Mouse (Mus musculus) kidney, embryonic 15.5 days (tissue): ENCODE results near the gene Foxp1. TPM values are rescaled to one million over a fixed set of nuclear protein-coding genes. Genes with fewer than 3 reads are reported as not detected.

Experiments used
- ATAC-seq: fragments of 200-750 bp; cut with Nextera tagmentation; replicated peaks from 2 replicates; pipeline ENCODE4 v1.8.0; 2017; ENCODE audit warnings: moderate TSS enrichment; ENCODE audit not compliant: low FRiP score
- H3K27ac ChIP-seq: fragments of 300-500 bp; sonication (generic); 2 replicates; pipeline ENCODE4 v1.5.1; 2015; ENCODE audit warnings: mild to moderate bottlenecking, inconsistent platforms
- H3K27me3 ChIP-seq: fragments of 300-500 bp; sonication (generic); 2 replicates; pipeline ENCODE4 v1.6.1; 2015; ENCODE audit warnings: inconsistent platforms
- H3K36me3 ChIP-seq: fragments of 300-500 bp; sonication (generic); 2 replicates; pipeline ENCODE4 v1.6.1; 2015; ENCODE audit warnings: inconsistent platforms
- H3K4me1 ChIP-seq: fragments of 300-500 bp; sonication (generic); 2 replicates; pipeline ENCODE4 v1.6.1; 2015; ENCODE audit warnings: inconsistent platforms
- H3K4me2 ChIP-seq: fragments of 300-500 bp; sonication (generic); 2 replicates; pipeline ENCODE4 v1.6.1; 2015; ENCODE audit warnings: moderate library complexity, mild to moderate bottlenecking, inconsistent platforms
- H3K4me3 ChIP-seq: fragments of 300-500 bp; sonication (generic); replicated peaks from 2 replicates; pipeline ENCODE4 v1.5.1; 2015; ENCODE audit warnings: mild to moderate bottlenecking, inconsistent platforms
- H3K9ac ChIP-seq: fragments of 300-500 bp; sonication (generic); 2 replicates; pipeline ENCODE4 v1.6.1; 2015; ENCODE audit warnings: mild to moderate bottlenecking, inconsistent platforms
- H3K9me3 ChIP-seq: fragments of 300-500 bp; sonication (generic); replicated peaks from 2 replicates; pipeline ENCODE4 v1.6.1; 2016; ENCODE audit warnings: inconsistent platforms
- WGBS: fragments of 180-500 bp; shearing (Covaris S2); methylation state at CpG from one replicate; pipeline ENCODE4 v1.1.7; 2015; ENCODE audit warnings: mixed read lengths; 5-methylcytosine and 5-hydroxymethylcytosine counted together
- polyA plus RNA-seq: library from polyadenylated mRNA; unstranded; fragments of >200 nt; fragmentation: Nextera tagmentation; extraction: Ambion mirVana; gene quantifications from 2 replicates; pipeline ENCODE4 v1.2.1, GENCODE M21; 2015

Gene Foxp1
- polyA plus RNA-seq, 1 experiment from 2014 or later: 50.2 TPM

DNA sequence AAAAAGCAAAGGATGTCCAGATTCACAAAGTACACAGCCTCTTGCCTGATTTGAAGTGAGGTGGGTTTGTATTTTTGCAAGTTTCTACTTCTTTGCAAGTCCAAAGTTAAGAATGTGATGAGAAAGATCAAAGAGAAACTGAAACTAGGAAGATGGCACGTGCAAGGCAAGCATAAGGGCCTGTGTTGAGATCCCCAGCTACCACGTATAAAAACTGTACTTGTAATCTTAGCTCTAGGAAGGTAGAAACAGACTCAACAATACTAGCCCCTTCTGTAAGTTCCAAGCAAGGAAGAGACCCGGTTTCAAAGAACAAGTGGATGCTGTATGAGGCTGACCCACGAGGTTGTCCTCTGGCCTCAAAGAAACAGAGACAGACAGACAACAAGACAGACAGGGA, 90.6 kb downstream of the Foxp1 start:
- Histone ChIP-seq H3K4me3 (no peak overlapping the region), H3K27me3 (no peaks in the 10 kb centered on the region), H3K4me1 (0 out of 2 replicates have a peak, but pooled peaks cover 5% of the 10 kb centered on the region), H3K36me3 (peaks cover 29% of the 10 kb centered on the region), H3K27ac (no peak overlapping the region), H3K9ac (no peak overlapping the region), H3K4me2 (no peak overlapping the region), H3K9me3 (no peaks in the 10 kb centered on the region)
- 69% methylated on average over 4 of the region's 4 CpGs for WGBS
- no peak for ATAC-seq

DNA sequence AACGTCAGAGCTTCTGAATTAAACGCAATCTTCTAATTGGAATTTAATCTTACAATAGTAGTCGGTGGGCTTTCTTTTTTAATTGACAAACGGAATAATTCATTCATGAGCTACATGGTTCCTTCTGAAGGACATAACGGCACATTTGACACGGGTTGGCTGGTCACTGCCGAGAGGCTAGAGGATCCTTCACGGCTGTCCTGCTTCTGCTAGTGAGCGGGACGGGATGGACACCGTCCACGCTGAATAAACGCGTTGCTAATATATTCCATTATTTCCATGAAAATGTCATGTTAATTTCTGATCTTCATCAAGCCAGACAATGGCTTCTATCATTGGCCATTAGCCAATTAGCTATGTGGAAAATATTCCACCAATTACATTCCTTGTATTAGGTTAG, 92.0 kb downstream of the Foxp1 start:
- 93% methylated on average over 14 of the region's 14 CpGs for WGBS
- H3K4me3 ChIP-seq: no peak overlapping the region
- H3K4me1 ChIP-seq: 0 out of 2 replicates have a peak, but pooled peaks cover 5% of the 10 kb centered on the region
- H3K9ac ChIP-seq: no peak overlapping the region
- no peak overlapping the region for H3K27ac ChIP-seq
- no peaks in the 10 kb centered on the region for H3K27me3 ChIP-seq
- peaks cover 25% of the 10 kb centered on the region for H3K36me3 ChIP-seq
- ATAC-seq: no peak
- H3K9me3 ChIP-seq: no peaks in the 10 kb centered on the region
- no peak overlapping the region for H3K4me2 ChIP-seq

GRCm38 (mm10) chr6:99429378-99430131, 93.0 kb downstream of the Foxp1 start:
- Histone ChIP-seq H3K27me3 (no peaks in the 10 kb centered on the region), H3K4me1 (0 out of 2 replicates have a peak, but pooled peaks cover 5% of the 10 kb centered on the region), H3K36me3 (peaks cover 19% of the 10 kb centered on the region), H3K4me3 (no peak overlapping the region), H3K4me2 (no peak overlapping the region), H3K9me3 (no peaks in the 10 kb centered on the region), H3K9ac (no peak overlapping the region), H3K27ac (no peak overlapping the region)
- no peak for ATAC-seq
- WGBS: 77% methylated on average over 16 of the region's 16 CpGs

DNA sequence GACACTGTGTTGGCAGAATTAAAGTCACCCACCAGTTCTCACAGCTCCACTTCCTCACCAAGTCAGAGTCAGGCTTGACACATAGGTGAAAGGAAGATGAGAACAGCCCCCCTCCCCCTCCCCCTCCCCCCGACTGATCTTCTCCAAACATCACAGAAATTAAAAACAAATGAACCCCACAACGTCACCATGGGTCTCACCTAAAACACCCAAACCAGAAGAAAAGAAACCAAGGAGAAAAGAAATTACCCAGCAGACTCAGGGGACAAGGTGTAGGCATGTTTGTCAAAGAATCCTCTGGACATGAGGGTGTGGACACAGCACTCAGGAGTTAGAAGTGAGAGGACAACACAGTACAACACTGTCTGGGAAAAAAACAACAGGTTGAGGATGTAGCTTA, 93.6 kb downstream of the Foxp1 start:
- H3K9ac ChIP-seq: no peak overlapping the region
- no peak for ATAC-seq
- WGBS: 68% methylated on average over 2 of the region's 2 CpGs

GRCm38 (mm10) chr6:99427301-99427700, 95.2 kb downstream of the Foxp1 start:
- ATAC-seq: no peak
- Histone ChIP-seq H3K9me3 (no peaks in the 10 kb centered on the region), H3K36me3 (peaks cover 6% of the 10 kb centered on the region; the same call in 1 of the 2 replicates), H3K9ac (no peak overlapping the region), H3K27ac (no peak overlapping the region), H3K4me1 (0 out of 2 replicates have a peak, but pooled peaks cover 5% of the 10 kb centered on the region), H3K27me3 (no peaks in the 10 kb centered on the region), H3K4me3 (no peak overlapping the region), H3K4me2 (no peak overlapping the region)
- 84% methylated on average over 4 of the region's 4 CpGs for WGBS

More for the DNA sequence above, 93.6 kb downstream of the Foxp1 start:
- Histone ChIP-seq H3K27me3 (no peaks in the 10 kb centered on the region), H3K4me2 (no peak overlapping the region), H3K4me3 (no peak overlapping the region), H3K27ac (no peak overlapping the region), H3K36me3 (peaks cover 17% of the 10 kb centered on the region; the same call in 1 of the 2 replicates), H3K9me3 (no peaks in the 10 kb centered on the region), H3K4me1 (0 out of 2 replicates have a peak, but pooled peaks cover 5% of the 10 kb centered on the region)

DNA sequence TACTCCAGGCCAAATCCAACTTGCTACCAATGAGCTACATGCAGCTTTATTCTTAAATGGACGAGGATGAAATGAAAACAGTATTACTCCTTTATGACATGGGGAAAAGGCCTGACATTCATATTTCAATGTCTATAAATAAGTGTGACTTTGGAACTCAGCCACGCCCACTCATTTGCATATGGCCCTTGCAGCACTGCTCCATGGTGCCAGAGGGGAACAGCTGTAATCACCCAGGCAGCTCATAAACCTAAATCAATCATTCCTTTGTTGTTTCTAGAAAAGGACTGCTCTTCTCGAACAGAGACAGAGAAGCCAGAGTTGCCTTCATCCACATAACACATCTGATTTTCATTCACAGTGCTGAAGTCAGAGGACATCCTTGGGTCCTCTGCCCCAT, 97.5 kb downstream of the Foxp1 start:
- H3K27ac ChIP-seq: no peak overlapping the region
- H3K9ac ChIP-seq: no peak overlapping the region
- H3K9me3 ChIP-seq: no peaks in the 10 kb centered on the region
- 0 out of 2 replicates have a peak, but pooled peaks cover 8% of the 10 kb centered on the region for H3K4me1 ChIP-seq
- H3K4me3 ChIP-seq: no peak overlapping the region
- 53% methylated on average over 3 of the region's 3 CpGs for WGBS
- no peaks in the 10 kb centered on the region for H3K27me3 ChIP-seq
- H3K4me2 ChIP-seq: no peak overlapping the region
- peaks cover 8% of the 10 kb centered on the region; the same call in 1 of the 2 replicates for H3K36me3 ChIP-seq
- no peak for ATAC-seq

DNA sequence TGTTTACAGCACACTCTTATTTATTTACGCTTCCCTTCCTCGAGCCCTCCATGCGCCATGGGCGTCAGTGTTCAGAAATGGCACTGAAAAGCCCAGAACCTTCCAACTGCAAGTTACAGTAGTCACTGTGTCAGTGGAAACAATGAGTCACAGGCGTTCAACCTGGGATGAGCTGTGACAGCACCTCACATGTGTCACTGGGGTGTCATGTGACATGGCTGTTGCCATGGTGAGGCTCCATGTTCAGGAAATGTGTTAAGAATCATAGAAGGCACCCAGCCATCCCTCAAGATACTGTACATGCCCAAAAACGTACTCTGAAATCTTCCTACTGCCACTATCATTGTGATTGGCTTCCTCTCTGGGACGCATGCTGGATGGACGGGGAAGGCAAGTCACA, 101.9 kb downstream of the Foxp1 start:
- no peak overlapping the region for H3K4me2 ChIP-seq
- peaks cover 8% of the 10 kb centered on the region; the same call in 1 of the 2 replicates for H3K36me3 ChIP-seq
- H3K27ac ChIP-seq: no peak overlapping the region
- H3K4me3 ChIP-seq: no peak overlapping the region
- no peaks in the 10 kb centered on the region for H3K9me3 ChIP-seq
- WGBS: 86% methylated on average over 8 of the region's 8 CpGs
- ATAC-seq: no peak
- no peak overlapping the region for H3K9ac ChIP-seq
- H3K4me1 ChIP-seq: 0 out of 2 replicates have a peak, but pooled peaks cover 3% of the 10 kb centered on the region
- H3K27me3 ChIP-seq: no peaks in the 10 kb centered on the region

DNA sequence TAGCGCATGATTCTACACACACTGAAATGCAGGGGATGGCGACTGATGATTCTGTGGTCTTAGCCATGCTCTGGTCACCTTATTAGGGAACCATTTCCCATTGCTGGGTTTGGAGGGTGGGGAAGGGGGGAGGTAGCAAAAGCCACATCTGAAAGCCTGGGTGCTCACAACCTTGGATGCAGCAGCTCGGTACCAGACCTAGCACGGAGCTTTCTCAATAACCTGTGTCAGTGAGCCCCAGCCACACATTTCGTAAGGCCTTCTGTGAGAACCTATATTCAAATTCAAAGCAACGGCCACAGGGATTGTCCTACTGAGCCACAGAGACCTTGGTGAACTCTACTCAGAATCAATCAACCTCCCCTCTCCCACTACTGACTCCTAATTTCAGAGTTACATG, 109.9 kb downstream of the Foxp1 start:
- Histone ChIP-seq H3K4me3 (no peak overlapping the region), H3K27ac (no peak overlapping the region), H3K36me3 (no peaks in the 10 kb centered on the region), H3K4me1 (0 out of 2 replicates have a peak, but pooled peaks cover 5% of the 10 kb centered on the region), H3K27me3 (no peaks in the 10 kb centered on the region), H3K9me3 (no peaks in the 10 kb centered on the region), H3K4me2 (no peak overlapping the region), H3K9ac (no peak overlapping the region)
- no peak for ATAC-seq
- WGBS: 91% methylated on average over 6 of the region's 6 CpGs

DNA sequence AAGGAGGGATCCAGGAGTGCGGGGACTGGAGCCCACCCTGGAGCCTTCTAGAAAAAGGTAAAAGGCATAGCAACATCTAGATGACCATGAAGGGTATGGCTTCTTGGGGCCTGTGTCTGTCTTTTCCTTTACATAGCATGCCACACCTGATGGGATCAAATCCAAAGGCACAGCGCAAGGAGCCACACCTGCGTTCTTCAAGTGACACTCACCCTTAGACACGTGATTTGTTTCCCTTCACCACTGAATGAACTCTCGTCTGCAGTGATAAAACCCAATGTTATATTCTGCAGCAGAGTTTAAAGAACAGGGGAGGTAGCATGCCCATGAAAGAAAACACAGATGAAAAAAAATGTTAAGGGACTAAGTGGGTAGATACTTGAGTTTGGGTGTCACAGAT, 112.9 kb downstream of the Foxp1 start:
- 87% methylated on average over 5 of the region's 5 CpGs for WGBS
- Histone ChIP-seq H3K4me2 (no peak overlapping the region), H3K9me3 (no peaks in the 10 kb centered on the region), H3K36me3 (no peaks in the 10 kb centered on the region), H3K27me3 (no peaks in the 10 kb centered on the region), H3K4me3 (no peak overlapping the region), H3K27ac (no peak overlapping the region), H3K4me1 (0 out of 2 replicates have a peak, but pooled peaks cover 9% of the 10 kb centered on the region), H3K9ac (no peak overlapping the region)
- ATAC-seq: no peak

GRCm38 (mm10) chr6:99408880-99409279, 113.6 kb downstream of the Foxp1 start:
- Histone ChIP-seq H3K9me3 (no peaks in the 10 kb centered on the region), H3K9ac (no peak overlapping the region), H3K4me3 (no peak overlapping the region), H3K4me1 (0 out of 2 replicates have a peak, but pooled peaks cover 9% of the 10 kb centered on the region), H3K4me2 (no peak overlapping the region), H3K27ac (no peak overlapping the region), H3K36me3 (no peaks in the 10 kb centered on the region), H3K27me3 (no peaks in the 10 kb centered on the region)
- WGBS: 76% methylated on average over 4 of the region's 4 CpGs
- ATAC-seq: no peak

GRCm38 (mm10) chr6:99403755-99404390, 118.6 kb downstream of the Foxp1 start:
- no peaks in the 10 kb centered on the region for H3K9me3 ChIP-seq
- no peak overlapping the region for H3K27ac ChIP-seq
- no peak overlapping the region for H3K4me2 ChIP-seq
- no peak overlapping the region for H3K4me3 ChIP-seq
- peaks cover 25% of the 10 kb centered on the region; the same call in 1 of the 2 replicates for H3K4me1 ChIP-seq
- WGBS: 87% methylated on average over 6 of the region's 6 CpGs
- no peaks in the 10 kb centered on the region for H3K27me3 ChIP-seq
- H3K9ac ChIP-seq: no peak overlapping the region
- no peaks in the 10 kb centered on the region for H3K36me3 ChIP-seq
- no peak for ATAC-seq

- Histone ChIP-seq H3K9ac (no peak overlapping the region), H3K4me2 (no peak overlapping the region), H3K4me3 (no peak overlapping the region), H3K36me3 (no peaks in the 10 kb centered on the region), H3K27me3 (no peaks in the 10 kb centered on the region), H3K9me3 (no peaks in the 10 kb centered on the region), H3K27ac (no peak overlapping the region), H3K4me1 (peaks cover 25% of the 10 kb centered on the region; the same call in 1 of the 2 replicates)
- WGBS: 38% methylated on average over 9 of the region's 9 CpGs
- no peak for ATAC-seq
Measured at GRCm38 (mm10) chr6:99402941-99403340, 119.6 kb downstream of the Foxp1 start.
